Mouse (Mus musculus): ENCODE data around the gene Tomm70a. TPM values are rescaled to one million over a fixed set of nuclear protein-coding genes. Genes with fewer than 3 reads are reported as not detected.

Tomm70a gene
- total and polyA plus RNA-seq, 2 experiments from 2014 or later, result 59.4 to 92.3 TPM

GRCm38 (mm10) chr16:57133611-57134010 lies 12.1 kb downstream of the Tomm70a start:
- TF ChIP-seq CTCF (IDR thresholded peaks at IDR 0.05; ENCODE audit: low read depth), result no peak
- ATAC-seq, result no peak

GRCm38 (mm10) chr16:57144741-57145140 lies 23.2 kb downstream of the Tomm70a start:
- no peak for DNase-seq (ENCODE audit: low spot score)
- Histone ChIP-seq H3K9ac (replicated peaks; ENCODE audit: low read length) (no peak overlapping the region), H3K4me3 (ENCODE audit: low read length) (no peak overlapping the region), H3K27ac (no peak overlapping the region), H3K4me1 (ENCODE audit: insufficient read depth, low read length) (no peaks in the 10 kb centered on the region), H3K36me3 (ENCODE audit: insufficient read depth, low read length) (peaks cover 41% of the 10 kb centered on the region), H3K27me3 (ENCODE audit: insufficient read depth, low read length) (no peaks in the 10 kb centered on the region), H3K9me3 (ENCODE audit: low read length) (no peaks in the 10 kb centered on the region), H3K4me2 (ENCODE audit: low read depth, low read length) (no peak overlapping the region)
- WGBS, result 95% methylated on average over 5 of the region's 5 CpGs
- no peak for TF ChIP-seq CTCF (IDR thresholded peaks at IDR 0.05; ENCODE audit: low read depth)
- no peak for ATAC-seq

More at GRCm38 (mm10) chr16:57133611-57134010, 12.1 kb downstream of the Tomm70a start:
- Histone ChIP-seq H3K4me1 (ENCODE audit: insufficient read depth, low read length) (no peaks in the 10 kb centered on the region), H3K4me3 (ENCODE audit: low read length) (no peak overlapping the region), H3K4me2 (ENCODE audit: low read depth, low read length) (no peak overlapping the region), H3K27me3 (ENCODE audit: insufficient read depth, low read length) (no peaks in the 10 kb centered on the region), H3K36me3 (ENCODE audit: insufficient read depth, low read length) (peaks cover 9% of the 10 kb centered on the region), H3K9me3 (ENCODE audit: low read length) (no peaks in the 10 kb centered on the region), H3K27ac (no peak overlapping the region), H3K9ac (replicated peaks; ENCODE audit: low read length) (no peak overlapping the region)
- 95% methylated on average over 6 of the region's 6 CpGs for WGBS
- no peak for DNase-seq (ENCODE audit: low spot score)

GRCm38 (mm10) chr16:57151437-57151836 lies 29.9 kb downstream of the Tomm70a start:
- H3K4me3 ChIP-seq (ENCODE audit: low read length), result no peak overlapping the region

GRCm38 (mm10) chr16:57155899-57156298 lies 34.4 kb downstream of the Tomm70a start:
- no peak overlapping the region for H3K4me2 ChIP-seq (ENCODE audit: low read depth, low read length)
- DNase-seq (ENCODE audit: low spot score) (no peak), ATAC-seq (no peak)
- H3K9me3 ChIP-seq (ENCODE audit: low read length), result no peaks in the 10 kb centered on the region
- no peak overlapping the region for H3K27ac ChIP-seq
- no peaks in the 10 kb centered on the region for H3K27me3 ChIP-seq (ENCODE audit: insufficient read depth, low read length)
- no peak overlapping the region for H3K4me3 ChIP-seq (ENCODE audit: low read length)
- peaks cover 18% of the 10 kb centered on the region; the same call in 1 of the 2 replicates for H3K36me3 ChIP-seq (ENCODE audit: insufficient read depth, low read length)
- H3K4me1 ChIP-seq (ENCODE audit: insufficient read depth, low read length), result no peaks in the 10 kb centered on the region
- TF ChIP-seq CTCF (IDR thresholded peaks at IDR 0.05; ENCODE audit: low read depth), result no peak
- H3K9ac ChIP-seq (replicated peaks; ENCODE audit: low read length), result no peak overlapping the region

More at GRCm38 (mm10) chr16:57151437-57151836, 29.9 kb downstream of the Tomm70a start:
- no peak for ATAC-seq
- WGBS, result 97% methylated on average over 4 of the region's 4 CpGs
- Histone ChIP-seq H3K27me3 (ENCODE audit: insufficient read depth, low read length) (no peaks in the 10 kb centered on the region), H3K27ac (no peak overlapping the region), H3K9me3 (ENCODE audit: low read length) (no peaks in the 10 kb centered on the region), H3K9ac (replicated peaks; ENCODE audit: low read length) (no peak overlapping the region), H3K36me3 (ENCODE audit: insufficient read depth, low read length) (peaks cover 30% of the 10 kb centered on the region; the same call in 1 of the 2 replicates), H3K4me1 (ENCODE audit: insufficient read depth, low read length) (no peaks in the 10 kb centered on the region), H3K4me2 (ENCODE audit: low read depth, low read length) (no peak overlapping the region)
- no peak for DNase-seq (ENCODE audit: low spot score)
- TF ChIP-seq CTCF (IDR thresholded peaks at IDR 0.05; ENCODE audit: low read depth), result no peak

GRCm38 (mm10) chr16:57157076-57157475 lies 35.6 kb downstream of the Tomm70a start:
- no peak overlapping the region for H3K4me3 ChIP-seq (ENCODE audit: low read length)
- DNase-seq (ENCODE audit: low spot score), result no peak
- no peak overlapping the region for H3K4me2 ChIP-seq (ENCODE audit: low read depth, low read length)
- TF ChIP-seq CTCF (IDR thresholded peaks at IDR 0.05; ENCODE audit: low read depth), result no peak
- WGBS, result 92% methylated on average over 4 of the region's 4 CpGs
- H3K27me3 ChIP-seq (ENCODE audit: insufficient read depth, low read length), result no peaks in the 10 kb centered on the region
- no peaks in the 10 kb centered on the region for H3K4me1 ChIP-seq (ENCODE audit: insufficient read depth, low read length)
- H3K9ac ChIP-seq (replicated peaks; ENCODE audit: low read length), result no peak overlapping the region
- peaks cover 15% of the 10 kb centered on the region; the same call in 1 of the 2 replicates for H3K36me3 ChIP-seq (ENCODE audit: insufficient read depth, low read length)
- no peaks in the 10 kb centered on the region for H3K9me3 ChIP-seq (ENCODE audit: low read length)
- no peak overlapping the region for H3K27ac ChIP-seq
- no peak for ATAC-seq

GRCm38 (mm10) chr16:57157728-57158127 lies 36.2 kb downstream of the Tomm70a start:
- Histone ChIP-seq H3K36me3 (ENCODE audit: insufficient read depth, low read length) (peaks cover 12% of the 10 kb centered on the region; the same call in 1 of the 2 replicates), H3K4me2 (ENCODE audit: low read depth, low read length) (no peak overlapping the region), H3K4me1 (ENCODE audit: insufficient read depth, low read length) (no peaks in the 10 kb centered on the region), H3K27me3 (ENCODE audit: insufficient read depth, low read length) (no peaks in the 10 kb centered on the region), H3K4me3 (ENCODE audit: low read length) (no peak overlapping the region), H3K27ac (no peak overlapping the region), H3K9ac (replicated peaks; ENCODE audit: low read length) (no peak overlapping the region), H3K9me3 (ENCODE audit: low read length) (no peaks in the 10 kb centered on the region)
- TF ChIP-seq CTCF (IDR thresholded peaks at IDR 0.05; ENCODE audit: low read depth), result no peak
- ATAC-seq (no peak), DNase-seq (ENCODE audit: low spot score) (no peak)
- 88% methylated on average over 4 of the region's 4 CpGs for WGBS

GRCm38 (mm10) chr16:57159835-57160234 lies 38.3 kb downstream of the Tomm70a start:
- TF ChIP-seq CTCF (IDR thresholded peaks at IDR 0.05; ENCODE audit: low read depth), result no peak
- no peaks in the 10 kb centered on the region for H3K9me3 ChIP-seq (ENCODE audit: low read length)
- H3K9ac ChIP-seq (replicated peaks; ENCODE audit: low read length), result no peak overlapping the region
- H3K4me1 ChIP-seq (ENCODE audit: insufficient read depth, low read length), result no peaks in the 10 kb centered on the region
- ATAC-seq, result no peak
- H3K27me3 ChIP-seq (ENCODE audit: insufficient read depth, low read length), result no peaks in the 10 kb centered on the region
- peaks cover 8% of the 10 kb centered on the region; the same call in 1 of the 2 replicates for H3K36me3 ChIP-seq (ENCODE audit: insufficient read depth, low read length)
- H3K4me2 ChIP-seq (ENCODE audit: low read depth, low read length), result no peak overlapping the region
- no peak overlapping the region for H3K4me3 ChIP-seq (ENCODE audit: low read length)
- DNase-seq (ENCODE audit: low spot score), result no peak
- WGBS, result 66% methylated on average over 7 of the region's 7 CpGs
- no peak overlapping the region for H3K27ac ChIP-seq
